In genomic region chr1:135429901-135430668, GRCm38 (mm10) we compare ENCODE assay signal across 8 mouse cellular contexts. TPM values are rescaled to one million over a fixed set of nuclear protein-coding genes. Genes with fewer than 3 reads are reported as not detected.
DNase-seq lines count a peak whose midpoint lies in the region; ATAC-seq lines count a peak whose summit lies in the region.

Gene Ipo9 (minus strand): TSS chr1:135430499.

- H3K9ac ChIP-seq in intestine, embryonic 14.5 days (ENCODE audit: low read length): peak within 1 kb of the TSS; percentile 95

- H3K9me3 ChIP-seq in intestine, embryonic 14.5 days (ENCODE audit: control insufficient read depth, low read length): no peaks in the 10 kb centered on the region

- peak; percentile 92 for DNase-seq in adrenal gland, adult 18-20 months (ENCODE audit: low spot score in 2 of 2)
- DNase-seq in embryo, embryonic 11 days: peak; percentile 97
- DNase-seq in gastrocnemius, postnatal 25 days: peak; percentile 92
- peak; percentile 92 for DNase-seq in intestine, embryonic 14.5 days (ENCODE audit: low spot score)
- peak; percentile 93 to 94 for DNase-seq in left cerebral cortex, postnatal 14 days (ENCODE audit: low spot score in 2 of 2)
- DNase-seq in mesoderm, embryonic 11.5 days (ENCODE audit: low read depth, low spot score): peak; percentile 93
- peak; percentile 87 to 90 for DNase-seq in right cerebral cortex, postnatal 36 days (ENCODE audit: low spot score in 2 of 2)
- peak; percentile 89 for DNase-seq in yolk sac, embryonic 10.5 days (ENCODE audit: low spot score)

- under 1% methylated on average over 65 of the region's 65 CpGs for WGBS in intestine, embryonic 14.5 days

- peak within 1 kb of the TSS; percentile 95 for H3K4me3 ChIP-seq in intestine, embryonic 14.5 days (ENCODE audit: low read depth, low read length)

- intact Hi-C loops in left cerebral cortex, postnatal 14 days (cut with DNase I): no loop called here

- H3K4me1 ChIP-seq in intestine, embryonic 14.5 days (replicated peaks; ENCODE audit: control insufficient read depth, insufficient read depth, low read length): peaks cover 15% of the 10 kb centered on the region

- peak within 1 kb of the TSS; percentile 77 for H3K4me2 ChIP-seq in intestine, embryonic 14.5 days (ENCODE audit: low read length)

- peak; percentile 95 for ATAC-seq in intestine, embryonic 14.5 days (replicated peaks; ENCODE audit: low FRiP score, low TSS enrichment, low read depth)

- peak within 1 kb of the TSS; percentile 92 for H3K27ac ChIP-seq in intestine, embryonic 14.5 days (ENCODE audit: low read depth)

- H3K36me3 ChIP-seq in intestine, embryonic 14.5 days (ENCODE audit: control insufficient read depth, insufficient read depth, low read length): peaks cover 21% of the 10 kb centered on the region

- no peaks in the 10 kb centered on the region for H3K27me3 ChIP-seq in intestine, embryonic 14.5 days (replicated peaks; ENCODE audit: control insufficient read depth, insufficient read depth, low read length)

RNA-seq across cellular contexts. Expression of gene Ipo9, which starts in this region (rescaled TPM):
- total RNA-seq in adrenal gland, adult 18-20 months (2021): 10 to 100 TPM; 55.5 to 87.5 TPM
- 10 to 100 TPM; 26.0 to 29.0 TPM for total RNA-seq in gastrocnemius, postnatal 25 days (2021)
- 121 and 133 TPM in 2 replicates for polyA plus RNA-seq in intestine, embryonic 14.5 days (2014; fragmentation: Nextera tagmentation; extraction: Ambion mirVana)
- 100 to 1,000 TPM; 157 to 162 TPM for total RNA-seq in left cerebral cortex, postnatal 14 days (2021)

Comparison
In these comparisons a context has a peak if more than half of its experiments do, and no peak if none do; other contexts are left out.
1. Peak in every context shown above with its lines: DNase-seq, ATAC-seq, H3K4me3 ChIP-seq and H3K27ac ChIP-seq.